Mouse (Mus musculus) erythroid progenitor cell, adult 5-6 weeks (primary cell): Measurements from ENCODE around the gene Slc26a9. TPM values are rescaled to one million over a fixed set of nuclear protein-coding genes. Genes with fewer than 3 reads are reported as not detected.
"Not testable (repeated sequence)": the region's sequence is repeated elsewhere in the genome, so short reads cannot be mapped to it uniquely, and the experiment has no call there.

Experiments
- ATAC-seq: replicated peaks from 2 replicates; pipeline ENCODE4 v1.8.0; 2016; ENCODE audit warnings: moderate number of reproducible peaks, mild to moderate bottlenecking, moderate TSS enrichment, inconsistent platforms; ENCODE audit not compliant: poor library complexity, low FRiP score, severe bottlenecking
- total RNA-seq, 2 experiments: library from RNA; stranded (forward) in 1 of 2; stranded (reverse) in 1 of 2; fragments of 150-400 nt in 1 of 2; fragments of 186-747, 209-891 nt in 1 of 2; gene quantifications; 2 replicates each; pipeline versions ENCODE4 v1.2.3 to v1.2.4; 2015 to 2017; ENCODE audit warnings: low replicate concordance in 2 of 2

Slc26a9 gene
- total RNA-seq, 2 experiments from 2014 or later = not detected

DNA sequence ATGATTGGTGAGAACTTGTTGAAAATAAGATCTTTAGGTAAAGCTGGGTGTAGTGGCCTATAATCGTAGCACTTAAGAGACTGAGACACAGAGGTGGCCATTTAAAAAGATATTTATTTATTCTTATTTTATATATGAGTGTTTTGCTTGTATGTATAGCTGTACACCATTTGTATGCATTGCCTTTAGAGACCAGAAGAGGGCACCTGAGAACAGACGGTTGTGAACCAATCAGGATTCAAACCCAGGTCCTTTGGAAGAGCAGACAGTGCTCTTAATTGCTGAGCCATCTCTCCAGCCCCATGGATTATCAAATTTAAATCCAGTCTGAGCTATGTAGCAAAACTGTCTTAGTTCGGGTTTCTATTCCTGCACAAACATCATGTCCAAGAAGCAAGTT, 70.4 kb downstream of the Slc26a9 start:
- ATAC-seq = no peak

DNA sequence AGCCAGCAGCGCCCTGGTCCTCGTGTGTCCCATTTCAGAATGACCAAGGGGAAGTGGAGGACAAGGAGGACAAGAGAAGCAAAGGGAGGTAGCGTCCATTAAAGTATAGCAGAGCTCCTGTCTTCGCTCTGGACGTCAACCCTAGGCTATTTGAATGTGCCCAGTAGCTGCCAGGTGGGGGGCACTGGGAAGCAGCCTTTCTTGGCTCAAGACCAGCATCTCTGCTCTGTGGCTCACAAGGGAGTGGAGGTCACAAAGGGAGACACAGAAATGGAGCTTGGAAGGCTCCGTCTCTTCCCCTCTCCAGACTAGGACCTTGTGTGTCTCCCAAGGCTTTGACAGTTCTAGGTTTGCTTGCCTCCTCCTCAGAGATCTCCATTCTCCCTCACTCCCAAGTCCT, 73.1 kb downstream of the Slc26a9 start:
- no peak for ATAC-seq

DNA sequence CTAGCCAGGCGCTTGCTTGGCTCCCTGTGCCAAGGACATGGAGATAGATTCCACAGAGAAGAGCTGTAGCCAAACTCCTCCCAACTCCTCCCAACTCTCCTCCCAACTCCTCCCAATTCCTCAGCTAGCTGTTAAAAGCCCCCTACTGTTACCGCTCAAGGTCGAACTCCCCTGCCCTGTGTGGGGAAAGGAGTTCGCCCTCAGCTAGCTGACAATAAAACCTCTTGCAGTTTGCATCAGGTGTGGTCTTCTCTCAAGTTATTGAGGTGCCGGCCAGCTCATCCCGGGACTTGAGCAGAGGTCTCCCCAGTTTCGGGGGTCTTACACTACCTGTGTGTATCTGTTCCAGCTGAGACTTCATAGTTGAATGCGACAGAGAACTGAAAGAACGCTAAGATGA, 76.5 kb downstream of the Slc26a9 start:
- ATAC-seq = not testable (repeated sequence)

DNA sequence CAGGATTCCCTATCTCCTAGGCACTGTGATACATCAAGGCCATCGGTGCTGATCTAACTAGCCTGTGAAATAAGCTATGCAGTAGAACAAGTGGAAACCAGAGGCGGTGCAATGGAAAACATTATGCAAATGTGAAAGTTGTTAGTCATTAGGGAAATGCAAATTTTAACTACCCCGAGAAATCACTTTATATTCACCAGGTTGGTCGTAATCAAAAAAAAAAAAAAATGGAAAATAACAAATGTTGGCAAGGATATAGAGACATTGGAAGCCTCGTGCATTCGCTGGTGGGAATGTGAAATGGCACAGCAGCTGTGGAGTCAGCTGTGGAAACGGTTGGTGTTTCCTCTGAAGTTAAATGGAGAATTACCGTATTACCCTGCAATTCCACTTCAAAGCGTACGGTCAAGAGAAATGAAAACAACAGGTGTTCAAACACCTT, 77.1 kb downstream of the Slc26a9 start:
- no peak for ATAC-seq

Other genes with a start within 250 kb of the Slc26a9 start
- 20.1 and 31.4 TPM in 2 replicates for gene Srgap2, start 216.7 kb upstream of the Slc26a9 start, total RNA-seq (2015; ENCODE audit: low replicate concordance)
- gene Srgap2, start 216.7 kb upstream of the Slc26a9 start, total RNA-seq (2017; ENCODE audit: low replicate concordance) = 22.8 and 31.3 TPM in 2 replicates
- 1.1 TPM in 1 of 2 replicates, not detected in the other for gene Fam72a, start 216.1 kb upstream of the Slc26a9 start, total RNA-seq (2015; ENCODE audit: low replicate concordance)
- gene Fam72a, start 216.1 kb upstream of the Slc26a9 start, total RNA-seq (2017; ENCODE audit: low replicate concordance) = 1.3 TPM in 1 of 2 replicates, not detected in the other
- gene Avpr1b, start 144.8 kb upstream of the Slc26a9 start, total RNA-seq (2015; ENCODE audit: low replicate concordance) = not detected in 2 replicates
- not detected in 2 replicates for gene Avpr1b, start 144.8 kb upstream of the Slc26a9 start, total RNA-seq (2017; ENCODE audit: low replicate concordance)
- 3,936 and 3,940 TPM in 2 replicates for gene Ctse, start 105.7 kb upstream of the Slc26a9 start, total RNA-seq (2015; ENCODE audit: low replicate concordance)
- 2,045 and 2,132 TPM in 2 replicates for gene Ctse, start 105.7 kb upstream of the Slc26a9 start, total RNA-seq (2017; ENCODE audit: low replicate concordance)
- 0.72 and 1.3 TPM in 2 replicates for gene Rab7b, start 55.3 kb upstream of the Slc26a9 start, total RNA-seq (2015; ENCODE audit: low replicate concordance)
- 1.7 and 4.2 TPM in 2 replicates for gene Rab7b, start 55.3 kb upstream of the Slc26a9 start, total RNA-seq (2017; ENCODE audit: low replicate concordance)
- not detected in 2 replicates for gene Pm20d1, start 53.4 kb downstream of the Slc26a9 start, total RNA-seq (2015; ENCODE audit: low replicate concordance)
- gene Pm20d1, start 53.4 kb downstream of the Slc26a9 start, total RNA-seq (2017; ENCODE audit: low replicate concordance) = not detected in 2 replicates
- 0.72 and 1.7 TPM in 2 replicates for gene Slc41a1, start 83.5 kb downstream of the Slc26a9 start, total RNA-seq (2015; ENCODE audit: low replicate concordance)
- 0.64 and 2.2 TPM in 2 replicates for gene Slc41a1, start 83.5 kb downstream of the Slc26a9 start, total RNA-seq (2017; ENCODE audit: low replicate concordance)
- 4.3 and 4.6 TPM in 2 replicates for gene Rab29, start 123.2 kb downstream of the Slc26a9 start, total RNA-seq (2015; ENCODE audit: low replicate concordance)
- gene Rab29, start 123.2 kb downstream of the Slc26a9 start, total RNA-seq (2017; ENCODE audit: low replicate concordance) = 2.1 and 3.0 TPM in 2 replicates
- gene Nucks1, start 166.5 kb downstream of the Slc26a9 start, total RNA-seq (2015; ENCODE audit: low replicate concordance) = 153 and 169 TPM in 2 replicates
- gene Nucks1, start 166.5 kb downstream of the Slc26a9 start, total RNA-seq (2017; ENCODE audit: low replicate concordance) = 248 and 299 TPM in 2 replicates
- gene Slc45a3, start 218.9 kb downstream of the Slc26a9 start, total RNA-seq (2015; ENCODE audit: low replicate concordance) = 1.1 TPM in 1 of 2 replicates, not detected in the other
- 0.64 TPM in 1 of 2 replicates, not detected in the other for gene Slc45a3, start 218.9 kb downstream of the Slc26a9 start, total RNA-seq (2017; ENCODE audit: low replicate concordance)